Mouse (Mus musculus) hindbrain, embryonic 11.5 days (tissue): ENCODE measurements at regions not wholly inside any gene's neighbourhood (a gene's known extent, or its start where the extent isn't known, plus 50 kb on each side); places are given as distances from the start of the nearest gene placed in this dataset.

Source experiments
- ATAC-seq: fragments of 200-750 bp; cut with Nextera tagmentation; 2 replicates; pipeline ENCODE4 v1.8.0; 2017; ENCODE audit warnings: mild to moderate bottlenecking, moderate TSS enrichment, moderate library complexity; ENCODE audit not compliant: low FRiP score
- DNase-seq: peaks from one replicate; pipeline ENCODE4 v3.0.0-alpha.2; 2015; ENCODE audit warnings: low spot score
- H3K27ac ChIP-seq: fragments of 300-500 bp; sonication (generic); 2 replicates; pipeline ENCODE4 v1.5.1; 2014; ENCODE audit warnings: mild to moderate bottlenecking, low read depth, low read length
- H3K27me3 ChIP-seq: fragments of 300-500 bp; sonication (generic); 2 replicates; pipeline ENCODE4 v1.6.1; 2014; ENCODE audit warnings: mild to moderate bottlenecking, low read length, moderate library complexity, mixed read lengths; ENCODE audit not compliant: control insufficient read depth, insufficient read depth
- H3K36me3 ChIP-seq: fragments of 300-500 bp; sonication (generic); 2 replicates; pipeline ENCODE4 v1.6.1; 2014; ENCODE audit warnings: mild to moderate bottlenecking, low read length, moderate library complexity, mixed read lengths; ENCODE audit not compliant: control insufficient read depth, insufficient read depth
- H3K4me1 ChIP-seq: fragments of 300-500 bp; sonication (generic); replicated peaks from 2 replicates; pipeline ENCODE4 v1.6.1; 2014; ENCODE audit warnings: low read length, mixed read lengths; ENCODE audit not compliant: control insufficient read depth, insufficient read depth
- H3K4me2 ChIP-seq: fragments of 300-500 bp; sonication (generic); replicated peaks from 2 replicates; pipeline ENCODE4 v1.6.1; 2014; ENCODE audit warnings: mild to moderate bottlenecking, low read depth, low read length
- H3K4me3 ChIP-seq: fragments of 300-500 bp; sonication (generic); 2 replicates; pipeline ENCODE4 v1.5.1; 2014; ENCODE audit warnings: low read depth, low read length
- H3K9ac ChIP-seq: fragments of 300-500 bp; sonication (generic); 2 replicates; pipeline ENCODE4 v1.6.1; 2014; ENCODE audit warnings: low read depth, low read length
- H3K9me3 ChIP-seq: fragments of 300-500 bp; sonication (generic); 2 replicates; pipeline ENCODE4 v1.6.1; 2016; ENCODE audit warnings: low read length; ENCODE audit not compliant: control insufficient read depth
- WGBS: fragments of 180-500 bp; shearing (Covaris S2); extraction: QIAGEN DNeasy Blood & Tissue Kit; methylation state at CpG from one replicate; pipeline ENCODE4 v1.1.7; 2014; 5-methylcytosine and 5-hydroxymethylcytosine counted together

- Histone ChIP-seq H3K4me3 (no peak overlapping the region), H3K4me1 (no peaks in the 10 kb centered on the region), H3K4me2 (no peak overlapping the region), H3K36me3 (no peaks in the 10 kb centered on the region), H3K27ac (no peak overlapping the region), H3K27me3 (no peaks in the 10 kb centered on the region), H3K9me3 (no peaks in the 10 kb centered on the region), H3K9ac (no peak overlapping the region)
- 55% methylated on average over 13 of the region's 13 CpGs for WGBS
- no peak for ATAC-seq
- no peak for DNase-seq
Measured at GRCm38 (mm10) chr6:97741427-97741826, 65.4 kb upstream of the Mitf start.

GRCm38 (mm10) chr6:97740851-97741201, 66.0 kb upstream of the Mitf start:
- no peaks in the 10 kb centered on the region for H3K27me3 ChIP-seq
- no peaks in the 10 kb centered on the region for H3K9me3 ChIP-seq
- no peak overlapping the region for H3K4me2 ChIP-seq
- 0 out of 2 replicates have a peak, but pooled peaks have one; percentile 14 for ATAC-seq
- 48% methylated on average over 11 of the region's 11 CpGs for WGBS
- no peak overlapping the region for H3K4me3 ChIP-seq
- no peak overlapping the region for H3K27ac ChIP-seq
- no peaks in the 10 kb centered on the region for H3K36me3 ChIP-seq
- H3K4me1 ChIP-seq: no peaks in the 10 kb centered on the region
- H3K9ac ChIP-seq: no peak overlapping the region
- peak; percentile 54 for DNase-seq

GRCm38 (mm10) chr6:97740107-97740850, 66.6 kb upstream of the Mitf start:
- Histone ChIP-seq H3K27ac (no peak overlapping the region), H3K27me3 (no peaks in the 10 kb centered on the region), H3K4me3 (no peak overlapping the region), H3K9ac (no peak overlapping the region), H3K36me3 (no peaks in the 10 kb centered on the region), H3K9me3 (no peaks in the 10 kb centered on the region), H3K4me2 (no peak overlapping the region), H3K4me1 (no peaks in the 10 kb centered on the region)
- 14% methylated on average over 13 of the region's 13 CpGs for WGBS
- DNase-seq (peak; percentile 83), ATAC-seq (peak; percentile 40; the same call in 1 of the 2 replicates)

GRCm38 (mm10) chr6:97738846-97739245, 68.0 kb upstream of the Mitf start:
- Histone ChIP-seq H3K9me3 (no peaks in the 10 kb centered on the region), H3K36me3 (no peaks in the 10 kb centered on the region), H3K4me2 (no peak overlapping the region), H3K4me1 (no peaks in the 10 kb centered on the region), H3K27me3 (no peaks in the 10 kb centered on the region), H3K4me3 (no peak overlapping the region), H3K9ac (no peak overlapping the region), H3K27ac (no peak overlapping the region)
- DNase-seq (no peak), ATAC-seq (no peak)
- WGBS: 69% methylated on average over 4 of the region's 4 CpGs

- DNase-seq (peak; percentile 29), ATAC-seq (peak; percentile 35; the same call in 1 of the 2 replicates)
- Histone ChIP-seq H3K36me3 (no peaks in the 10 kb centered on the region), H3K4me3 (no peak overlapping the region), H3K27ac (no peak overlapping the region), H3K4me1 (no peaks in the 10 kb centered on the region), H3K4me2 (no peak overlapping the region), H3K9me3 (no peaks in the 10 kb centered on the region), H3K9ac (no peak overlapping the region), H3K27me3 (no peaks in the 10 kb centered on the region)
Measured at GRCm38 (mm10) chr6:97730835-97731234, 76.0 kb upstream of the Mitf start.

GRCm38 (mm10) chr6:97718184-97718910, 88.5 kb upstream of the Mitf start:
- Histone ChIP-seq H3K27me3 (no peaks in the 10 kb centered on the region), H3K36me3 (no peaks in the 10 kb centered on the region), H3K27ac (0 out of 2 replicates have a peak overlapping the region, but pooled peaks have one; percentile 30), H3K4me3 (no peak overlapping the region), H3K9me3 (no peaks in the 10 kb centered on the region), H3K9ac (no peak overlapping the region), H3K4me1 (peaks cover 2% of the 10 kb centered on the region; the same call in 1 of the 2 replicates), H3K4me2 (no peak overlapping the region)
- peak; percentile 43 for ATAC-seq
- WGBS: 30% methylated on average over 6 of the region's 6 CpGs
- no peak for DNase-seq

GRCm38 (mm10) chr6:97707401-97707800, 90.1 kb upstream of the Frmd4b start:
- Histone ChIP-seq H3K27ac (no peak overlapping the region), H3K4me1 (no peaks in the 10 kb centered on the region), H3K36me3 (no peaks in the 10 kb centered on the region), H3K27me3 (no peaks in the 10 kb centered on the region), H3K4me3 (no peak overlapping the region), H3K9me3 (no peaks in the 10 kb centered on the region), H3K9ac (no peak overlapping the region), H3K4me2 (no peak overlapping the region)
- ATAC-seq (no peak), DNase-seq (no peak)
- 44% methylated on average over 2 of the region's 2 CpGs for WGBS

GRCm38 (mm10) chr6:97704361-97704760, 87.0 kb upstream of the Frmd4b start:
- H3K4me3 ChIP-seq: no peak overlapping the region
- H3K4me2 ChIP-seq: no peak overlapping the region
- no peaks in the 10 kb centered on the region for H3K9me3 ChIP-seq
- H3K27me3 ChIP-seq: no peaks in the 10 kb centered on the region
- ATAC-seq: no peak
- no peak overlapping the region for H3K27ac ChIP-seq
- H3K36me3 ChIP-seq: no peaks in the 10 kb centered on the region
- no peaks in the 10 kb centered on the region for H3K4me1 ChIP-seq
- WGBS: 89% methylated on average over 5 of the region's 5 CpGs
- DNase-seq: no peak
- H3K9ac ChIP-seq: no peak overlapping the region

GRCm38 (mm10) chr6:97699752-97700098, 82.4 kb upstream of the Frmd4b start:
- Histone ChIP-seq H3K4me3 (no peak overlapping the region), H3K27ac (no peak overlapping the region), H3K9me3 (no peaks in the 10 kb centered on the region), H3K4me2 (no peak overlapping the region), H3K4me1 (no peaks in the 10 kb centered on the region), H3K9ac (no peak overlapping the region), H3K27me3 (no peaks in the 10 kb centered on the region), H3K36me3 (no peaks in the 10 kb centered on the region)
- 78% methylated on average over 3 of the region's 3 CpGs for WGBS
- no peak for DNase-seq
- ATAC-seq: no peak
